Comparison of ENCODE assay signal across 8 mouse cellular contexts in the genomic region with DNA sequence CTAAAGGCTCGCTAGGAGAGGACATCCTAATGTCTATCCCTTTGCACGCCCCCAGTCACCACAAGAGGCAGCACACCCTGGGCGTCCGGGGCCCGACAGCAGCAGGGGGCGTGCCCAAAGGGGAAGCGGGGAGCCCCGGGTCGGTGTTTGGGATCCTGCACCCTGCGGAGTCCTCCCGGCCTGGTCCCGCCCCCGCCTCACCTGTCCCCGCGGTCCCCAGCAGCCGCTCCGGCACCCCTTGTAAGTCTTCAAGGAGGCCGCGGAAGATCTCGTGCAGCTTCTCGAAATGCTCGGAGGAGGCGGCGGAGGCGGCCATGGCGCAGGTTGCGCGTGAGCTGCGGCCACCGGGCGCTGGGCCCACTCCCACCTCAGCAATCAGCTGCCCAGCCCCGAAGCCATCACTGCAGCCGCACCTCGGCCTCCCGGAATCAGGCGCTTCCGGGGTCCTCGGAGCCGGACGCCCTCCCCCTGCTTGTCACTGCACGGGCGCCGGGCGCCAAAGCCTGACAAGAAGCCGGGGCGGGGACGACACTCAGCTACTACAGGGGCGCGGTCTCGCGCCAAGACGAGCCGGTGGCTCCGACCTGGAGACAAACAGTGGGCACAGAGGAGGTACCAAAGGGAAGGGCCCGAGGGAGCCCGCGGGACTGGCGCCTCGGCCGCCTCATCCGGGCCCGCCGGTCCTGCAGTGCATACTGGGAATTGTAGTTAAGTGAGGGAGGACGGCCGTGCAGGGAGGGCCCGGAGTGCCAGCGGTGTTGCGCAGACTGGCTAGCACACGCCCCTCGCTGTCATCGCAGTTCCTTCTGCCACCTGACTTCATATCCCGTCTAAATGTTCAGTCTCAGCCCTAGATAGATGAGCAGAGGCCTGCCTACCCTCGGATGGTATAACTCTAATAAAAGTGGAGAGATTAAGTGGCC. TPM values are rescaled to one million over a fixed set of nuclear protein-coding genes. Genes with fewer than 3 reads are reported as not detected.
DNase-seq lines count a peak whose midpoint lies in the region; ATAC-seq and TF ChIP-seq lines count a peak whose summit lies in the region.

A gene (minus strand): TSS at position 649 of the 923 bp plus-strand sequence.

- peak; percentile 53; the same call in 1 of the 2 replicates for TF ChIP-seq EP300 in lung, postnatal 0 days (IDR thresholded peaks at IDR 0.05)

- H3K27ac ChIP-seq in hindbrain, embryonic 10.5 days: peak within 1 kb of the TSS; percentile 99
- H3K27ac ChIP-seq in lung, postnatal 0 days (ENCODE audit: low read length): peak within 1 kb of the TSS; percentile 90

- no peaks in the 10 kb centered on the region for H3K9me3 ChIP-seq in hindbrain, embryonic 10.5 days
- H3K9me3 ChIP-seq in lung, postnatal 0 days (ENCODE audit: low read length): no peaks in the 10 kb centered on the region

- no peaks in the 10 kb centered on the region for H3K27me3 ChIP-seq in hindbrain, embryonic 10.5 days (ENCODE audit: insufficient read depth, poor library complexity, severe bottlenecking)
- no peaks in the 10 kb centered on the region for H3K27me3 ChIP-seq in lung, postnatal 0 days (replicated peaks; ENCODE audit: insufficient read depth, low read length)

- peaks cover 30% of the 10 kb centered on the region for H3K36me3 ChIP-seq in hindbrain, embryonic 10.5 days
- H3K36me3 ChIP-seq in lung, postnatal 0 days (ENCODE audit: insufficient read depth, low read length): no peaks in the 10 kb centered on the region

- peaks cover 15% of the 10 kb centered on the region for H3K4me1 ChIP-seq in hindbrain, embryonic 10.5 days (replicated peaks)
- peaks cover 5% of the 10 kb centered on the region; the same call in 1 of the 2 replicates for H3K4me1 ChIP-seq in lung, postnatal 0 days (ENCODE audit: insufficient read depth, low read depth, low read length)

- H3K4me2 ChIP-seq in lung, postnatal 0 days (replicated peaks; ENCODE audit: low read depth, low read length): peak within 1 kb of the TSS; percentile 62

- peak; percentile 84 for DNase-seq in MEL-GATA-1-ER (ENCODE audit: extremely low read depth, low read depth)
- peak; percentile 90 for DNase-seq in cerebellum, adult 8-10 months
- peak; percentile 91 for DNase-seq in hindbrain, embryonic 10.5 days (ENCODE audit: low spot score)
- peak; percentile 93 for DNase-seq in layer of hippocampus, adult 9-11 months
- DNase-seq in lung, postnatal 0 days (ENCODE audit: low spot score): peak; percentile 97
- DNase-seq in ovary, postnatal 14 days (ENCODE audit: low spot score): peak; percentile 81
- DNase-seq in thymus, postnatal 14 days: peak; percentile 90

- peak within 1 kb of the TSS; percentile 80 for H3K9ac ChIP-seq in lung, postnatal 0 days (replicated peaks; ENCODE audit: low read depth)

- peak; percentile 96 for ATAC-seq in frontal cortex, adult (ENCODE audit: low TSS enrichment)
- ATAC-seq in lung, postnatal 0 days: peak; percentile 98

- TF ChIP-seq CTCF in lung, postnatal 0 days (IDR thresholded peaks at IDR 0.05): peak; percentile 77

- under 1% methylated on average over 73 of the region's 73 CpGs for WGBS in hindbrain, embryonic 10.5 days
- WGBS in lung, postnatal 0 days: 2% methylated on average over 69 of the region's 73 CpGs

- H3K4me3 ChIP-seq in hindbrain, embryonic 10.5 days: peak within 1 kb of the TSS; percentile 77
- peak within 1 kb of the TSS; percentile 92 for H3K4me3 ChIP-seq in lung, postnatal 0 days (ENCODE audit: low read depth, low read length)

RNA-seq across cellular contexts. Expression of the gene that starts here (rescaled TPM):
- 105 and 109 TPM in 2 replicates for polyA plus RNA-seq in hindbrain, embryonic 10.5 days (2016; fragmentation: Nextera tagmentation; extraction: Ambion mirVana)
- polyA plus RNA-seq in lung, postnatal 0 days (2015; fragmentation: Nextera tagmentation; extraction: Ambion mirVana): 78.5 and 80.6 TPM in 2 replicates

Comparison
In these comparisons a context has a peak if more than half of its experiments do, and no peak if none do; other contexts are left out.
1. Peak in every context shown above with its lines: DNase-seq, ATAC-seq, H3K4me3 ChIP-seq and H3K27ac ChIP-seq.